18 mouse cellular contexts compared by ENCODE assay signal in the genomic region with DNA sequence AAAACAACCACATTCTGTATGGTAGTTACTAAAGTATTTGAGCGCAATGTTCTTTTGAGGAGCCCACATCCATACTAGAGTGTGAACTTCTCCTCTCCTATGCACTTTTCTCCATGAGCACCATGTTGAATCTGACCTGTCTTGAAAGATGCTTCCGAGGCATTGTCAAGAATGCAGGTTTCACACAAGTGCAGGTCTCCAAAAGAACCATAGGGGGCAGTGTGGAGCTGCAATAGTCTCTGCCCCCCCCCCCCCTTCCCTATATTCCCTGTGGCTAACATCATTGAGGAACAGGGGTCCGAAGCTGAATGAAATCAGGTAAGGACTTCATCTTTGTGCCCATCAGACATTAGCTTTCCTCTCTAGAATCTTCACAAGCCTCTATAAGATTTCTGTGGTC.
DNase-seq lines count a peak whose midpoint lies in the region; ATAC-seq and TF ChIP-seq lines count a peak whose summit lies in the region.
"Had no signal": no experiment of that assay in that cellular context is flagged by ENCODE, and none has a peak within 500 bp of the region (broad histone marks: within the 10 kb centered on the region; RNA-seq: fewer than 3 reads in every experiment).

No protein-coding gene starts in this region.

- H3K9me3 ChIP-seq in intestine, postnatal 0 days (ENCODE audit: control insufficient read depth) = no peaks in the 10 kb centered on the region
- no peaks in the 10 kb centered on the region for H3K9me3 ChIP-seq in intestine, embryonic 15.5 days
- no peaks in the 10 kb centered on the region for H3K9me3 ChIP-seq in midbrain, postnatal 0 days (ENCODE audit: low read length)
- H3K9me3 ChIP-seq in midbrain, embryonic 15.5 days = no peaks in the 10 kb centered on the region
- H3K9me3 ChIP-seq: heart, embryonic 13.5 days; liver, embryonic 13.5 days had no signal

- H3K27me3 ChIP-seq in intestine, postnatal 0 days (replicated peaks; ENCODE audit: control insufficient read depth, insufficient read depth, low read length) = no peaks in the 10 kb centered on the region
- no peaks in the 10 kb centered on the region for H3K27me3 ChIP-seq in intestine, embryonic 15.5 days (replicated peaks)
- H3K27me3 ChIP-seq in midbrain, postnatal 0 days (ENCODE audit: insufficient read depth, low read length) = no peaks in the 10 kb centered on the region
- no peaks in the 10 kb centered on the region for H3K27me3 ChIP-seq in midbrain, embryonic 15.5 days (replicated peaks)
- H3K27me3 ChIP-seq: heart, embryonic 13.5 days; liver, embryonic 13.5 days had no signal

- 84% methylated on average over 3 of the region's 3 CpGs for WGBS in intestine, postnatal 0 days
- 85% methylated on average over 3 of the region's 3 CpGs for WGBS in intestine, embryonic 15.5 days
- WGBS in midbrain, postnatal 0 days = 76% methylated on average over 3 of the region's 3 CpGs
- WGBS in midbrain, embryonic 15.5 days = 90% methylated on average over 3 of the region's 3 CpGs

- H3K4me3 ChIP-seq in intestine, postnatal 0 days (ENCODE audit: low read depth, low read length) = no peak overlapping the region
- no peak overlapping the region for H3K4me3 ChIP-seq in intestine, embryonic 15.5 days (replicated peaks)
- no peak overlapping the region for H3K4me3 ChIP-seq in midbrain, postnatal 0 days (ENCODE audit: low read depth, low read length)
- no peak overlapping the region for H3K4me3 ChIP-seq in midbrain, embryonic 15.5 days
- H3K4me3 ChIP-seq: heart, embryonic 13.5 days; liver, embryonic 13.5 days had no signal

- peak; percentile 14 for DNase-seq in cerebellum, adult 8-10 months
- DNase-seq in cerebellum, adult 9-11 months = no peak
- DNase-seq in midbrain, postnatal 0 days (ENCODE audit: low spot score) = no peak
- peak; percentile 27 for DNase-seq in induced T-regulatory cell, adult 2 months (ENCODE audit: low read depth)
- DNase-seq in urinary bladder, postnatal 36 days (ENCODE audit: low spot score in 2 of 2) = no peak
- DNase-seq: adrenal gland, adult 8-10 months; B cell, adult 2 months; cerebellum, adult 11-12 months; gastrocnemius, postnatal 25 days; kidney, postnatal 14 days; liver, embryonic 13.5 days; right cerebral cortex, postnatal 4 days had no signal

- no peak overlapping the region for H3K4me2 ChIP-seq in intestine, postnatal 0 days (replicated peaks; ENCODE audit: low read depth)
- no peak overlapping the region for H3K4me2 ChIP-seq in intestine, embryonic 15.5 days (replicated peaks)
- no peak overlapping the region for H3K4me2 ChIP-seq in midbrain, postnatal 0 days (ENCODE audit: low read depth, low read length, poor library complexity, severe bottlenecking)
- H3K4me2 ChIP-seq in midbrain, embryonic 15.5 days = no peak overlapping the region
- H3K4me2 ChIP-seq: heart, embryonic 13.5 days; liver, embryonic 13.5 days had no signal

- 0 out of 2 replicates have a peak, but pooled peaks cover 2% of the 10 kb centered on the region for H3K4me1 ChIP-seq in intestine, postnatal 0 days (replicated peaks; ENCODE audit: control insufficient read depth, insufficient read depth, low read length)
- H3K4me1 ChIP-seq in intestine, embryonic 15.5 days (replicated peaks) = no peaks in the 10 kb centered on the region
- H3K4me1 ChIP-seq in midbrain, postnatal 0 days (ENCODE audit: insufficient read depth, low read length) = no peaks in the 10 kb centered on the region
- no peaks in the 10 kb centered on the region for H3K4me1 ChIP-seq in midbrain, embryonic 15.5 days

- no peaks in the 10 kb centered on the region for H3K36me3 ChIP-seq in intestine, postnatal 0 days (ENCODE audit: control insufficient read depth, insufficient read depth)
- H3K36me3 ChIP-seq in intestine, embryonic 15.5 days = no peaks in the 10 kb centered on the region
- no peaks in the 10 kb centered on the region for H3K36me3 ChIP-seq in midbrain, postnatal 0 days (ENCODE audit: insufficient read depth, low read length)
- H3K36me3 ChIP-seq in midbrain, embryonic 15.5 days (replicated peaks) = no peaks in the 10 kb centered on the region
- H3K36me3 ChIP-seq: heart, embryonic 13.5 days; liver, embryonic 13.5 days had no signal

- ATAC-seq in intestine, postnatal 0 days = no peak
- no peak for ATAC-seq in intestine, embryonic 15.5 days
- ATAC-seq in midbrain, postnatal 0 days (ENCODE audit: low FRiP score) = no peak
- ATAC-seq in midbrain, embryonic 15.5 days (replicated peaks) = no peak
- ATAC-seq: forebrain, embryonic 14.5 days; hindbrain, embryonic 16.5 days had no signal

- peak; percentile 57 for TF ChIP-seq CTCF in intestine, postnatal 0 days (IDR thresholded peaks at IDR 0.05; ENCODE audit: low read depth)
- peak; percentile 52 for TF ChIP-seq CTCF in midbrain, postnatal 0 days (IDR thresholded peaks at IDR 0.05)

- H3K27ac ChIP-seq in intestine, postnatal 0 days (ENCODE audit: low read depth, low read length) = no peak overlapping the region
- H3K27ac ChIP-seq in intestine, embryonic 15.5 days = no peak overlapping the region
- H3K27ac ChIP-seq in midbrain, postnatal 0 days (ENCODE audit: low read depth, low read length) = no peak overlapping the region
- H3K27ac ChIP-seq in midbrain, embryonic 15.5 days = no peak overlapping the region
- H3K27ac ChIP-seq: heart, embryonic 13.5 days; liver, embryonic 13.5 days had no signal

- no peak overlapping the region for H3K9ac ChIP-seq in intestine, postnatal 0 days (ENCODE audit: low read depth, low read length)
- H3K9ac ChIP-seq in intestine, embryonic 15.5 days = no peak overlapping the region
- H3K9ac ChIP-seq in midbrain, postnatal 0 days (replicated peaks; ENCODE audit: low read length, poor library complexity, severe bottlenecking) = no peak overlapping the region
- H3K9ac ChIP-seq in midbrain, embryonic 15.5 days = no peak overlapping the region
- H3K9ac ChIP-seq: heart, embryonic 13.5 days; liver, embryonic 13.5 days had no signal

Comparison
In these comparisons a context has a peak if more than half of its experiments do, and no peak if none do; other contexts are left out.
1. DNase-seq: peak in cerebellum, adult 8-10 months (single experiment) and induced T-regulatory cell, adult 2 months (single experiment); none in cerebellum, adult 9-11 months (single experiment), midbrain, postnatal 0 days (single experiment) and urinary bladder, postnatal 36 days (0 of 2).